Mouse (Mus musculus) liver, embryonic 12.5 days (tissue): ENCODE results near the gene Cutal. TPM values are rescaled to one million over a fixed set of nuclear protein-coding genes. Genes with fewer than 3 reads are reported as not detected.

Experiments used
- ATAC-seq: fragments of 200-750 bp; cut with Nextera tagmentation; 2 replicates; pipeline ENCODE4 v1.8.0; 2017; ENCODE audit warnings: moderate number of reproducible peaks, mild to moderate bottlenecking, moderate library complexity
- H3K27ac ChIP-seq: fragments of 300-500 bp; sonication (generic); 2 replicates; pipeline ENCODE4 v1.5.1; 2016; ENCODE audit warnings: mild to moderate bottlenecking
- H3K27me3 ChIP-seq: fragments of 300-500 bp; sonication (generic); replicated peaks from 2 replicates; pipeline ENCODE4 v1.6.1; 2016; ENCODE audit warnings: mild to moderate bottlenecking, moderate library complexity
- H3K36me3 ChIP-seq: fragments of 300-500 bp; sonication (generic); 2 replicates; pipeline ENCODE4 v1.6.1; 2016; ENCODE audit warnings: mild to moderate bottlenecking, moderate library complexity
- H3K4me1 ChIP-seq: fragments of 300-500 bp; sonication (generic); 2 replicates; pipeline ENCODE4 v1.6.1; 2016
- H3K4me2 ChIP-seq: fragments of 300-500 bp; sonication (generic); 2 replicates; pipeline ENCODE4 v1.6.1; 2016; ENCODE audit warnings: mild to moderate bottlenecking, moderate library complexity
- H3K4me3 ChIP-seq: fragments of 300-500 bp; sonication (generic); 2 replicates; pipeline ENCODE4 v1.5.1; 2016; ENCODE audit warnings: mild to moderate bottlenecking, moderate library complexity
- H3K9ac ChIP-seq: fragments of 300-500 bp; sonication (generic); 2 replicates; pipeline ENCODE4 v1.6.1; 2016; ENCODE audit warnings: mild to moderate bottlenecking, moderate library complexity
- H3K9me3 ChIP-seq: fragments of 300-500 bp; sonication (generic); replicated peaks from 2 replicates; pipeline ENCODE4 v1.6.1; 2016; ENCODE audit warnings: mild to moderate bottlenecking, moderate library complexity
- WGBS: fragments of 180-500 bp; shearing (Covaris S2); methylation state at CpG from one replicate; pipeline ENCODE4 v1.1.7; 2016; ENCODE audit not compliant: insufficient replicate concordance; 5-methylcytosine and 5-hydroxymethylcytosine counted together
- polyA plus RNA-seq: library from polyadenylated mRNA; unstranded; fragments of >200 nt; fragmentation: Nextera tagmentation; extraction: Ambion mirVana; gene quantifications from 2 replicates; pipeline ENCODE4 v1.2.1, GENCODE M21; 2016

Gene Cutal
- polyA plus RNA-seq, 1 experiment from 2014 or later: 2.2 TPM

DNA sequence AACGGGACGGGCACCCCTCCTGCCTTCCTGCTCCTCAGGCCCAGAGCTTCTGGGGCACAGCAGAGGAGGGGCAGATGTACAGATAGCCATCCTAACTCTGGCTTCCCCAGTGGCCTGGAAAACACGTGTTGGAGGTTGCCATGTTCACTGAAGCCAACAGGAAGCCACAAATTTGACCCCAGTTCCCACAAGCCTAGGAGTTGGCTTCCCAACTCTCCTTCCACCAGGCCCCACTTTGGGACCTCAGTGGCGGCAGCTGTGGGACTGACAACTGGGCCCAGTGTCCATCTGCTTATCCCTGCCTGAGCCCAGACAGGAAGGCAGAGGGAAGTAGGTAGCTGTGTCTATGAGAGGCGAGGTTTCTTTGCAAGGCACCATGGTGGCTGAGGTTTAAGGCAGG lies 19.8 kb downstream of the Cutal start:
- H3K4me2 ChIP-seq: no peak overlapping the region
- 31% methylated on average over 5 of the region's 5 CpGs for WGBS

GRCm38 (mm10) chr2:34895503-34896113 lies 21.4 kb downstream of the Cutal start:
- Histone ChIP-seq H3K36me3 (peaks cover 33% of the 10 kb centered on the region), H3K27ac (no peak overlapping the region), H3K9ac (no peak overlapping the region), H3K4me1 (peaks cover 13% of the 10 kb centered on the region), H3K27me3 (no peaks in the 10 kb centered on the region), H3K4me3 (no peak overlapping the region), H3K9me3 (no peaks in the 10 kb centered on the region), H3K4me2 (no peak overlapping the region)
- no peak for ATAC-seq
- 77% methylated on average over 19 of the region's 19 CpGs for WGBS

More for the DNA sequence above, 19.8 kb downstream of the Cutal start:
- no peak overlapping the region for H3K4me3 ChIP-seq
- no peak overlapping the region for H3K27ac ChIP-seq
- no peak for ATAC-seq
- peaks cover 17% of the 10 kb centered on the region; the same call in 1 of the 2 replicates for H3K36me3 ChIP-seq
- peaks cover 13% of the 10 kb centered on the region for H3K4me1 ChIP-seq
- no peak overlapping the region for H3K9ac ChIP-seq
- 0 out of 2 replicates have a peak, but pooled peaks cover 7% of the 10 kb centered on the region for H3K27me3 ChIP-seq
- H3K9me3 ChIP-seq: no peaks in the 10 kb centered on the region

- H3K4me1 ChIP-seq: peaks cover 13% of the 10 kb centered on the region
- H3K4me2 ChIP-seq: no peak overlapping the region
- WGBS: 76% methylated on average over 17 of the region's 17 CpGs
- H3K27ac ChIP-seq: no peak overlapping the region
- H3K36me3 ChIP-seq: peaks cover 44% of the 10 kb centered on the region
- no peaks in the 10 kb centered on the region for H3K27me3 ChIP-seq
- H3K9ac ChIP-seq: no peak overlapping the region
- no peak for ATAC-seq
- H3K9me3 ChIP-seq: no peaks in the 10 kb centered on the region
- H3K4me3 ChIP-seq: no peak overlapping the region
Observed at GRCm38 (mm10) chr2:34896821-34897460, 22.7 kb downstream of the Cutal start.

GRCm38 (mm10) chr2:34897820-34898219 lies 23.6 kb downstream of the Cutal start:
- no peak overlapping the region for H3K4me3 ChIP-seq
- no peak overlapping the region for H3K4me2 ChIP-seq
- no peak overlapping the region for H3K27ac ChIP-seq
- H3K36me3 ChIP-seq: peaks cover 49% of the 10 kb centered on the region
- H3K27me3 ChIP-seq: no peaks in the 10 kb centered on the region
- ATAC-seq: peak; percentile 35; the same call in 1 of the 2 replicates
- H3K9me3 ChIP-seq: no peaks in the 10 kb centered on the region
- H3K4me1 ChIP-seq: peaks cover 13% of the 10 kb centered on the region
- 19% methylated on average over 10 of the region's 10 CpGs for WGBS
- H3K9ac ChIP-seq: no peak overlapping the region

DNA sequence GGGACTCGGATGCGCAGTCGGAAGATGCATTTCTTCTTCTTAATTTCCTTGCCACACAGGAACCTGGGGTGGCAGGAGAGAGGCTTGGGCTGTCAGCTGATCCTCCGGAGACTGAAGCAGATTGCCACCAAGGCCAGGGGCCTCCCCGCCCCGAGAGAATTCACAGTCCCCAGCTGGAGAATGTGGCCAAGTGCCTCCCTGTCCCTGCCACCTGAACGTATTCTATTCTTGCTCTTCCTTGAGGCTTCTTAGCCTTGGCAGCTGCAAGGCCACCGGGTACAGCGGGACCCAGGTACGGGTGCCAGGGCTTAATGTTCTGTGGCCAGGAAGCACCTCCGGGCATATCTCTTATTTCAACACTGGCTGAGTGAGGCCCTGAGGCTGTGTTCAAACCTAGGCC lies 25.5 kb downstream of the Cutal start:
- Histone ChIP-seq H3K36me3 (peaks cover 55% of the 10 kb centered on the region), H3K4me1 (peaks cover 25% of the 10 kb centered on the region), H3K9ac (no peak overlapping the region), H3K9me3 (no peaks in the 10 kb centered on the region), H3K4me2 (no peak overlapping the region), H3K4me3 (no peak overlapping the region), H3K27me3 (no peaks in the 10 kb centered on the region), H3K27ac (no peak overlapping the region)
- 77% methylated on average over 11 of the region's 11 CpGs for WGBS
- ATAC-seq: no peak

GRCm38 (mm10) chr2:34900412-34900811 lies 26.2 kb downstream of the Cutal start:
- Histone ChIP-seq H3K27ac (no peak overlapping the region), H3K27me3 (no peaks in the 10 kb centered on the region), H3K4me1 (peaks cover 28% of the 10 kb centered on the region), H3K4me3 (no peak overlapping the region), H3K9me3 (no peaks in the 10 kb centered on the region), H3K9ac (no peak overlapping the region), H3K36me3 (peaks cover 55% of the 10 kb centered on the region), H3K4me2 (no peak overlapping the region)
- ATAC-seq: no peak
- 68% methylated on average over 1 of the region's 1 CpGs for WGBS

DNA sequence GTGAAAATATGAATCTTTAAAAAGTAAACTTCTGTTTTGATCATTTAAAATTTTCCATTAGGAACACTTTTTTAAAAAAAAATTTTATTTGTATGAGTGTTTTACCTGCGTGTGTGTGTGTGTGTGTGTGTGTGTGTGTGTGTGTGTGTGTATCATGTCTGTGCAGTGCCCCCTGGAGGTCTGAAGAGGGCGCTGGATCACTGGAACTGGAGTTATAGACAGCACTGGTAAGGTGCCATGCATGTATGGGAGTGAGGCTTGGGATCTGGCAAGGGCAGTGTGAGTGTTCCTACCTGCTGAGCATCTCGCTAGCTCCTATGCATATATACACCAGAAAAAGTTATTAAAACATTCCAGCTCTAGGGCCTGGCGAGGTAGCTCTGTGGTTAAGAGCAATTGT lies 27.5 kb downstream of the Cutal start:
- Histone ChIP-seq H3K4me3 (no peak overlapping the region), H3K4me2 (no peak overlapping the region), H3K4me1 (peaks cover 41% of the 10 kb centered on the region), H3K9ac (no peak overlapping the region), H3K36me3 (peaks cover 47% of the 10 kb centered on the region), H3K27ac (no peak overlapping the region), H3K27me3 (no peaks in the 10 kb centered on the region), H3K9me3 (no peaks in the 10 kb centered on the region)
- ATAC-seq: no peak
- 68% methylated on average over 4 of the region's 4 CpGs for WGBS

- Histone ChIP-seq H3K9me3 (no peaks in the 10 kb centered on the region), H3K36me3 (peaks cover 41% of the 10 kb centered on the region), H3K27me3 (no peaks in the 10 kb centered on the region), H3K27ac (no peak overlapping the region), H3K4me2 (no peak overlapping the region), H3K4me3 (no peak overlapping the region), H3K9ac (no peak overlapping the region), H3K4me1 (peaks cover 45% of the 10 kb centered on the region)
- WGBS: 86% methylated on average over 6 of the region's 6 CpGs
- no peak for ATAC-seq
Observed at GRCm38 (mm10) chr2:34902731-34903130, 28.5 kb downstream of the Cutal start.

DNA sequence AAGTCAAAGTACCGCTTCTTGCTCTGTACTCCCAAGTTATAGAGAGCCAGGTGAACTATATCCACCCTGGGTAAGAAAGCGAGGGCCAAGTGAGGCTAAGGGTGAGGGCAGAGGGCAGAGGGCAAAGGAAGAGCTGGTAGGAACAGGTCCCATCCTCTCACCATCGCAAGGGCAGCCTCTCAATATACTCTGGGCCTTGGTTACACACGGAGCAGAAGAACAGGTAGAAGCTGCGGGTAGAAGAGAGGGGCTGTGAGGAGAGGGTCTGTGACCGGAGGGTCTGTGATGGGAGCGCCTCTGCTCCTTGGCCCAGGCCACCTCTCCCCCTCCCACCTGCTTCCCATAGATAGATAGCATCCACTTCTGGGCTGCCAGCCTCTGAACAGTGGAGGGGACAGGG lies 29.0 kb downstream of the Cutal start:
- 86% methylated on average over 7 of the region's 7 CpGs for WGBS

GRCm38 (mm10) chr2:34903652-34904405 lies 29.6 kb downstream of the Cutal start:
- peaks cover 38% of the 10 kb centered on the region for H3K36me3 ChIP-seq
- H3K9ac ChIP-seq: peak overlapping the region; percentile 40
- no peaks in the 10 kb centered on the region for H3K9me3 ChIP-seq
- no peak for ATAC-seq
- H3K4me1 ChIP-seq: peaks cover 39% of the 10 kb centered on the region
- peak overlapping the region; percentile 86 for H3K4me2 ChIP-seq
- 56% methylated on average over 4 of the region's 4 CpGs for WGBS
- H3K4me3 ChIP-seq: no peak overlapping the region
- no peaks in the 10 kb centered on the region for H3K27me3 ChIP-seq
- peak overlapping the region; percentile 83 for H3K27ac ChIP-seq

More for the DNA sequence above, 29.0 kb downstream of the Cutal start:
- H3K27ac ChIP-seq: no peak overlapping the region
- H3K4me1 ChIP-seq: peaks cover 40% of the 10 kb centered on the region
- H3K27me3 ChIP-seq: no peaks in the 10 kb centered on the region
- no peak for ATAC-seq
- peaks cover 41% of the 10 kb centered on the region for H3K36me3 ChIP-seq
- no peak overlapping the region for H3K9ac ChIP-seq
- no peak overlapping the region for H3K4me2 ChIP-seq
- no peaks in the 10 kb centered on the region for H3K9me3 ChIP-seq
- H3K4me3 ChIP-seq: no peak overlapping the region

GRCm38 (mm10) chr2:34904849-34905542 lies 30.8 kb downstream of the Cutal start:
- peak; percentile 95 for ATAC-seq
- no peaks in the 10 kb centered on the region for H3K9me3 ChIP-seq
- H3K9ac ChIP-seq: peak overlapping the region; percentile 63
- under 1% methylated on average over 34 of the region's 34 CpGs for WGBS
- peaks cover 39% of the 10 kb centered on the region for H3K4me1 ChIP-seq
- peak overlapping the region; percentile 86 for H3K4me2 ChIP-seq
- peaks cover 38% of the 10 kb centered on the region for H3K36me3 ChIP-seq
- H3K27ac ChIP-seq: peak overlapping the region; percentile 83
- no peaks in the 10 kb centered on the region for H3K27me3 ChIP-seq
- peak overlapping the region; percentile 48 for H3K4me3 ChIP-seq
